Mouse (Mus musculus) limb, embryonic 14.5 days (tissue): ENCODE measurements at regions not wholly inside any gene's neighbourhood (a gene's known extent, or its start where the extent isn't known, plus 50 kb on each side); places are given as distances from the start of the nearest gene placed in this dataset.

Experiments used
- ATAC-seq: fragments of 200-750 bp; cut with Nextera tagmentation; 2 replicates; pipeline ENCODE4 v1.8.0; 2017; ENCODE audit warnings: low read depth, moderate number of reproducible peaks, moderate TSS enrichment; ENCODE audit not compliant: low FRiP score
- DNase-seq: peaks from one replicate; pipeline ENCODE4 v3.0.0-alpha.2; 2015; ENCODE audit warnings: low spot score
- H3K27ac ChIP-seq: fragments of 300-500 bp; sonication (generic); replicated peaks from 2 replicates; pipeline ENCODE4 v1.5.1; 2014; ENCODE audit warnings: low read depth, mild to moderate bottlenecking, low read length, moderate library complexity, mixed read lengths
- H3K27me3 ChIP-seq: fragments of 300-500 bp; sonication (generic); 2 replicates; pipeline ENCODE4 v1.6.1; 2014; ENCODE audit warnings: low read length, mixed read lengths; ENCODE audit not compliant: control insufficient read depth, insufficient read depth
- H3K36me3 ChIP-seq: fragments of 300-500 bp; sonication (generic); 2 replicates; pipeline ENCODE4 v1.6.1; 2014; ENCODE audit warnings: mild to moderate bottlenecking, low read length, moderate library complexity, mixed read lengths; ENCODE audit not compliant: control insufficient read depth, insufficient read depth
- H3K4me1 ChIP-seq: fragments of 300-500 bp; sonication (generic); 2 replicates; pipeline ENCODE4 v1.6.1; 2014; ENCODE audit warnings: antibody characterized with exemption, low read length, mixed read lengths; ENCODE audit not compliant: control insufficient read depth, insufficient read depth
- H3K4me2 ChIP-seq: fragments of 300-500 bp; sonication (generic); replicated peaks from 2 replicates; pipeline ENCODE4 v1.6.1; 2014; ENCODE audit warnings: low read depth, mild to moderate bottlenecking, low read length, moderate library complexity; ENCODE audit not compliant: severe bottlenecking
- H3K4me3 ChIP-seq: fragments of 300-500 bp; sonication (generic); replicated peaks from 2 replicates; pipeline ENCODE4 v1.5.1; 2014; ENCODE audit warnings: low read length
- H3K9ac ChIP-seq: fragments of 300-500 bp; sonication (generic); 2 replicates; pipeline ENCODE4 v1.6.1; 2014; ENCODE audit warnings: mild to moderate bottlenecking, low read depth, low read length, moderate library complexity; ENCODE audit not compliant: severe bottlenecking
- H3K9me3 ChIP-seq: fragments of 300-500 bp; sonication (generic); 2 replicates; pipeline ENCODE4 v1.6.1; 2016; ENCODE audit warnings: low read length; ENCODE audit not compliant: control insufficient read depth
- POLR2A ChIP-seq: fragments of 200-500 bp; IDR thresholded peaks from 2 replicates; pipeline ENCODE4 v1.8.0; 2012; ENCODE audit warnings: inconsistent platforms, mild to moderate bottlenecking, moderate library complexity, borderline replicate concordance; ENCODE audit not compliant: insufficient read depth, insufficient read length; ENCODE audit errors: extremely low read depth
- WGBS: fragments of 180-500 bp; shearing (Covaris S2); extraction: QIAGEN DNeasy Blood & Tissue Kit; methylation state at CpG from one replicate; pipeline ENCODE4 v1.1.7; 2014; 5-methylcytosine and 5-hydroxymethylcytosine counted together

GRCm38 (mm10) chr10:54269785-54270184, 193.4 kb upstream of the Man1a start:
- no peak for ATAC-seq
- no peaks in the 10 kb centered on the region for H3K4me1 ChIP-seq
- no peak overlapping the region for H3K4me2 ChIP-seq
- WGBS, result 85% methylated on average over 1 of the region's 1 CpGs
- H3K9ac ChIP-seq, result no peak overlapping the region
- no peaks in the 10 kb centered on the region for H3K36me3 ChIP-seq
- DNase-seq, result no peak
- no peaks in the 10 kb centered on the region for H3K27me3 ChIP-seq
- H3K27ac ChIP-seq, result no peak overlapping the region
- no peaks in the 10 kb centered on the region for H3K9me3 ChIP-seq
- no peak overlapping the region for H3K4me3 ChIP-seq
- no peak for TF ChIP-seq POLR2A

DNA sequence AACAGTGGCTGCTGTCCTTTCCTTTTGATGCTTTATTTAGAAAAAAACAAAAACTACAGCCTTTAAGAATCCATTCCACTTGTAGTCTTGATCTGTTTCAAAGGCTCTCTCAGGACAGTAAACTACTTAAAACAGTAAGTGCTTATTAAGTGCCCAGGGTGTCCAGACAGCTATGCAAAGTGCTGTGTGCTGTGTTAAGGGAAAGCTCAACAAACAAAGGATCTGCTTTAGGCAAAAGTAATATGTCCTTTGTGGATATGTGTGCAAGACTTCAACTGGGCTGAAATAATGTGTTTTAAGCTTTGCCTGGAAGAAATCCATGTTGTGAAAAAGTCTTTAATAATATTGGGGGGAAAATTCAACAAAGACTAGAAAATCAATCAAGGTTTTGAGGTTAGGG, 192.9 kb upstream of the Man1a start:
- Histone ChIP-seq H3K4me3 (no peak overlapping the region), H3K9ac (no peak overlapping the region), H3K9me3 (no peaks in the 10 kb centered on the region), H3K27ac (no peak overlapping the region), H3K4me2 (no peak overlapping the region), H3K4me1 (no peaks in the 10 kb centered on the region), H3K27me3 (no peaks in the 10 kb centered on the region), H3K36me3 (no peaks in the 10 kb centered on the region)
- TF ChIP-seq POLR2A, result no peak
- no peak for DNase-seq
- no peak for ATAC-seq

GRCm38 (mm10) chr10:54266656-54267055, 190.2 kb upstream of the Man1a start:
- H3K36me3 ChIP-seq, result no peaks in the 10 kb centered on the region
- no peak for DNase-seq
- no peak overlapping the region for H3K4me3 ChIP-seq
- no peaks in the 10 kb centered on the region for H3K4me1 ChIP-seq
- no peaks in the 10 kb centered on the region for H3K9me3 ChIP-seq
- WGBS, result 89% methylated on average over 4 of the region's 4 CpGs
- TF ChIP-seq POLR2A, result no peak
- no peaks in the 10 kb centered on the region for H3K27me3 ChIP-seq
- H3K9ac ChIP-seq, result no peak overlapping the region
- no peak for ATAC-seq
- no peak overlapping the region for H3K27ac ChIP-seq
- no peak overlapping the region for H3K4me2 ChIP-seq

GRCm38 (mm10) chr10:54254874-54255641, 178.6 kb upstream of the Man1a start:
- TF ChIP-seq POLR2A, result no peak
- no peaks in the 10 kb centered on the region for H3K36me3 ChIP-seq
- no peaks in the 10 kb centered on the region for H3K4me1 ChIP-seq
- no peak for ATAC-seq
- H3K4me2 ChIP-seq, result no peak overlapping the region
- no peak overlapping the region for H3K27ac ChIP-seq
- 73% methylated on average over 1 of the region's 1 CpGs for WGBS
- DNase-seq, result no peak
- H3K4me3 ChIP-seq, result no peak overlapping the region
- no peaks in the 10 kb centered on the region for H3K9me3 ChIP-seq
- no peak overlapping the region for H3K9ac ChIP-seq
- no peaks in the 10 kb centered on the region for H3K27me3 ChIP-seq

DNA sequence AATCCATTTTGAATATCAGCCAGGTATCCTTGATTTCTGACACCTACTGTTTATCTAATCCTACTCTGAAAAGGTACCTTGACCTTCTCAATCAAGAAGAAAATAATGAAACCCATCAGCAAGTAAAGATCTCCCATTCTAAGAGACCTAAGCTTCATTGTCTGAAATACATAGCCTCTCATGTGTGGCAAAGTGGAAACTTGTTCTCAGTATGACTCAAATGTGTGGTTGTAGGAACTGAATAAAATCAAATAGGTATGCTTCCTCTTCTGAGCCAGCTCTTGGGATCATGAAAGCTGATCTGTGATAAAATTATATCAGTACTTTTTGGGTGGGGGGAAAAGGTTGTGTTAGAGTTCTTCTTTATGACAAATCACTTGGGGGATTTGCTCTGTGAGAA, 168.6 kb upstream of the Man1a start:
- no peak overlapping the region for H3K4me2 ChIP-seq
- H3K36me3 ChIP-seq, result no peaks in the 10 kb centered on the region
- H3K27ac ChIP-seq, result no peak overlapping the region
- no peak overlapping the region for H3K4me3 ChIP-seq
- peaks cover 4% of the 10 kb centered on the region; the same call in 1 of the 2 replicates for H3K4me1 ChIP-seq
- H3K9ac ChIP-seq, result no peak overlapping the region
- no peak for TF ChIP-seq POLR2A
- no peaks in the 10 kb centered on the region for H3K27me3 ChIP-seq
- DNase-seq, result no peak
- no peak for ATAC-seq
- no peaks in the 10 kb centered on the region for H3K9me3 ChIP-seq
